Mouse (Mus musculus): ENCODE results near the gene Rdh16f1. TPM values are rescaled to one million over a fixed set of nuclear protein-coding genes. Genes with fewer than 3 reads are reported as not detected.
"Not testable (repeated sequence)": the region's sequence is repeated elsewhere in the genome, so short reads cannot be mapped to it uniquely, and the experiment has no call there.

Rdh16f1 gene
- polyA plus RNA-seq, 1 experiment from 2014 or later: not detected

DNA sequence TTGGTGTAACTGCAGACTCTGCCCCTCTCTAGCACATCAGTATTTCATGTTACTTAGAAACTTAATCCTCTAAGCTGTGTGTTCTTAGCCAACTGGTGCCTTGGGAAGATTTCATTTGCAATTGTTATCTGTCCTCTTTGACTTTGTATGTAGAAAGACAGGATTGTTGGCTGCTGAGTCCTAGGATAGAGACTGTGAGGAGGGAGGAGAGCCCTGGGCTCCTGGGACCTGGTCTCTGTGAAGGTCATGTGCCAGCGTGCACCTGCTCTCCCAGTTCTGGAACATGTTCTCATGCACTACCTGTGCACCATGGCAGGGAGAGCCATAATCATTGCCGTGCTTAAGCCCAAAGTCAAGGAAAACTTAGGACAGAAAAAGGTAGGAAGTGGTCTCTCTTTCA, 42.0 kb downstream of the Rdh16f1 start:
- ATAC-seq: no peak
- no peak overlapping the region for H3K9ac ChIP-seq (ENCODE audit: low read depth, low read length)
- H3K27ac ChIP-seq (ENCODE audit: low read depth, low read length): no peak overlapping the region
- H3K4me1 ChIP-seq (ENCODE audit: control insufficient read depth, insufficient read depth, low read depth, low read length): no peaks in the 10 kb centered on the region
- H3K27me3 ChIP-seq (replicated peaks; ENCODE audit: control insufficient read depth, insufficient read depth, low read length): no peaks in the 10 kb centered on the region
- peaks cover 2% of the 10 kb centered on the region for H3K9me3 ChIP-seq (ENCODE audit: control insufficient read depth, low read length)
- H3K4me3 ChIP-seq (ENCODE audit: low read length): no peak overlapping the region
- no peaks in the 10 kb centered on the region for H3K36me3 ChIP-seq (ENCODE audit: control insufficient read depth, insufficient read depth, low read length)
- WGBS: 88% methylated on average over 2 of the region's 2 CpGs
- no peak overlapping the region for H3K4me2 ChIP-seq (ENCODE audit: low read length)

DNA sequence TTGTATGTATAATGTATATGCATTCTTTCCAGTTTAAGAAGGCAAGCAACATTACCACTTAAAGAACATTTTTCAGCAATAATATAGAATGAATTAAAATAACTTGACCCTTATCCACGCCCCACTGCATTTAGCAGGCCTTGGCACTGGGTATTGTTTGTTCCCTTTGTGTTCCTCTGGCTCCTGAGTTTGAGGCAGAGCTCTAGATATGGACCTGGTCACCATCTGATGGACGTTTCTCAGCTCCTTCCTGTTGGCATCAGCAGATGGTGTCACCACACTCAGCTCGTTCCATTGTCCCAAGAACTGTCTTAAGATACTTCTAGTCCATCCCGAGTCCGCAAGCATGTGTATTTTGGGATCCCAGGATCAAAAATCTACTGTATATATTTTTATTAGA, 42.6 kb downstream of the Rdh16f1 start:
- Histone ChIP-seq H3K27me3 (replicated peaks; ENCODE audit: control insufficient read depth, insufficient read depth, low read length) (no peaks in the 10 kb centered on the region), H3K4me2 (ENCODE audit: low read length) (no peak overlapping the region), H3K36me3 (ENCODE audit: control insufficient read depth, insufficient read depth, low read length) (no peaks in the 10 kb centered on the region), H3K9ac (ENCODE audit: low read depth, low read length) (no peak overlapping the region), H3K4me1 (ENCODE audit: control insufficient read depth, insufficient read depth, low read depth, low read length) (no peaks in the 10 kb centered on the region), H3K4me3 (ENCODE audit: low read length) (no peak overlapping the region), H3K9me3 (ENCODE audit: control insufficient read depth, low read length) (no peaks in the 10 kb centered on the region), H3K27ac (ENCODE audit: low read depth, low read length) (no peak overlapping the region)
- ATAC-seq: no peak
- 82% methylated on average over 5 of the region's 5 CpGs for WGBS

DNA sequence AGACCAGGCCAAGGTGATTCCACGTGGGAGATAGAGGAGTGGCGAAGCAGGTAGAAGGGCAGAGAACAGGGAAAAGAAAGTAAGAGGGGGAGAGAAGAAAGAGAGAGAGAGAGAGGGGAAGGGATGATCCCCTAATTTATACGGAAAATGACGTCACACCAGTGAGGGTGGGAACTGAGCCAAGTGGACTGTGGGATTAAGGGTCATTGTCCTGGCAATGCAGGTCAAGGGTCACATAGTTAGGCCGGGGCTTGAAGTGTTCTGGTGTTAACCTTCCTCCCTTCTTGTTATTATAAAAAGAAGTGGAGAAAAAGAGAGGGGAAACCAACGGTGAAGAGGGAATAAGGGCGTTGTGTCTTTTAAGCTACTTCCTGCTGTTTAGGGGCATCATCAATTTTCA, 44.8 kb downstream of the Rdh16f1 start:
- Histone ChIP-seq H3K27me3 (replicated peaks; ENCODE audit: control insufficient read depth, insufficient read depth, low read length) (no peaks in the 10 kb centered on the region), H3K36me3 (ENCODE audit: control insufficient read depth, insufficient read depth, low read length) (no peaks in the 10 kb centered on the region), H3K4me1 (ENCODE audit: control insufficient read depth, insufficient read depth, low read depth, low read length) (no peaks in the 10 kb centered on the region), H3K9ac (ENCODE audit: low read depth, low read length) (no peak overlapping the region), H3K4me2 (ENCODE audit: low read length) (no peak overlapping the region), H3K4me3 (ENCODE audit: low read length) (no peak overlapping the region), H3K27ac (ENCODE audit: low read depth, low read length) (no peak overlapping the region), H3K9me3 (ENCODE audit: control insufficient read depth, low read length) (no peaks in the 10 kb centered on the region)
- WGBS: 58% methylated on average over 7 of the region's 7 CpGs
- no peak for ATAC-seq

DNA sequence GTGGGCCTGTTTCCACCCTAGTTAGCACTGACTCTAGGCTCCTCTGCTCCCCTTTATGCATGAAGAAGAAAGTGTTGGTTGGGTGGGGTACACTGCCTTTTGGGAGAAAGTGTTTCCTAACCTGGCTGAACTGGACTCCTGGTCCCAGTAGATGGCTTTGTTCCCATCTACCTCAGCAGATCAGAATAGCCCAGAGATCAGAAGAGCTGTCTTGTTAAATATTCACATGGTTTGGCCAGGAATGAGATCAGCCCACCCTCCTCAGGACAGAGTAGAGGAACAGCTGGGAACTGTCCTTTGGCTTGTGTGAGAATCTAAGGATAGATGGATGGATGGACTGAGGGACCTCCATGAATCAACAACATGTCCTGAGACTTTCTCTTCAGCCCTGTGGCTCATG, 56.3 kb downstream of the Rdh16f1 start:
- Histone ChIP-seq H3K36me3 (ENCODE audit: control insufficient read depth, insufficient read depth, low read length) (no peaks in the 10 kb centered on the region), H3K4me3 (ENCODE audit: low read length) (no peak overlapping the region), H3K4me2 (ENCODE audit: low read length) (no peak overlapping the region), H3K27ac (ENCODE audit: low read depth, low read length) (no peak overlapping the region), H3K4me1 (ENCODE audit: control insufficient read depth, insufficient read depth, low read depth, low read length) (no peaks in the 10 kb centered on the region), H3K27me3 (replicated peaks; ENCODE audit: control insufficient read depth, insufficient read depth, low read length) (no peaks in the 10 kb centered on the region), H3K9ac (ENCODE audit: low read depth, low read length) (no peak overlapping the region), H3K9me3 (ENCODE audit: control insufficient read depth, low read length) (peaks cover 4% of the 10 kb centered on the region)
- no peak for ATAC-seq

DNA sequence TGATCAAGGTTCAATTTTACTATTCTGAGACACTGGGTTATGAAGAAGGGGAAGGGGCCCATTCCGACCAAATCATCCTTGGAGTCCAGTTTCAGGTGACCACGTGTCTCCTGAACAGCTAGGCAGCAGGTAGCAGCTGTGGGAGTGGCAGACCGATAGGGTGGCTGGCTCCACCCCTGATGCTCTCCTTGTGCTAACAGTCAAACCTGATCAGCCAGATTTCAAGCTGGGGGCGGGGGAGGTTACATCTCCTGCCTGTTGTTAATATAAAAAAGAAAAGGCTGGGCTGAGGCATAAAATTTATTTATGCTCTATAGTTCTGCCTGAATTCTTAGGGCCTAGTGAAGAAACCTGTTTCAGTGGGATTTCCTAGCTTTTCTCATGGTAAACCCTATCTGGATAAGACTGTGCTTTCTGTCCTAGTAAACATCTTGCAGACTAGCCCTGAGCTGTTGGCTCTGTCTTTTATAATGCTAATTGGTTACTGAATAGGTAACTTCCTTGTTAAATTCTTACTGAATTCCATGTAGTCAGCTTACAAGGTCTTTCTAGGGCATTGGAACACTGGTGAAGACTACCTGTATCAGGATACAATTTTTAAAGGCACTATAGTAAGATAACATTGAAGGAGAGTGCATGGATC, 57.8 kb downstream of the Rdh16f1 start:
- not testable (repeated sequence) for H3K27ac ChIP-seq (ENCODE audit: low read depth, low read length); H3K4me2 ChIP-seq (ENCODE audit: low read length); H3K27me3 ChIP-seq (replicated peaks; ENCODE audit: control insufficient read depth, insufficient read depth, low read length); H3K4me3 ChIP-seq (ENCODE audit: low read length); H3K36me3 ChIP-seq (ENCODE audit: control insufficient read depth, insufficient read depth, low read length); H3K4me1 ChIP-seq (ENCODE audit: control insufficient read depth, insufficient read depth, low read depth, low read length); H3K9me3 ChIP-seq (ENCODE audit: control insufficient read depth, low read length); H3K9ac ChIP-seq (ENCODE audit: low read depth, low read length); ATAC-seq
- WGBS: 74% methylated on average over 4 of the region's 4 CpGs

DNA sequence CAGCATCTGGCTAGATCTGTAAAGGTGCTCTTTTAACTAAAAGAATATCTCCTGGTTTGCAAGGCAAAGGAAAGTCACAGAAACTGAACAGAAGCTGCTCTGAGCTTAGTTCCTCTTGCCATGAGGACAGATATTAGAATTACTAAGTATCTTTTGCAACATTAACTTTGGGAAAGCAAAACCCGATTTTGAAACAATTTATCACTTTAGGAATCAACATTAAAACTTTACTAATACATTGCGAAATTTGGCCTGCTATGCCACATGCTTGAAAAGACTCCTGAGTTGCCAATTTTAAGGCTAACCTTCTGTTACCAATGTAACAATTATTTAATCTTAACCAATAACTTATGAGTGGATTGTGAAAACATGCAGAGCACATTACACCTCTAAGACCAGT, 62.2 kb downstream of the Rdh16f1 start:
- H3K36me3 ChIP-seq (ENCODE audit: control insufficient read depth, insufficient read depth, low read length); H3K27me3 ChIP-seq (replicated peaks; ENCODE audit: control insufficient read depth, insufficient read depth, low read length); H3K4me1 ChIP-seq (ENCODE audit: control insufficient read depth, insufficient read depth, low read depth, low read length); ATAC-seq; H3K4me3 ChIP-seq (ENCODE audit: low read length); H3K9ac ChIP-seq (ENCODE audit: low read depth, low read length); H3K27ac ChIP-seq (ENCODE audit: low read depth, low read length); H3K9me3 ChIP-seq (ENCODE audit: control insufficient read depth, low read length); H3K4me2 ChIP-seq (ENCODE audit: low read length): not testable (repeated sequence)
- 89% methylated on average over 2 of the region's 2 CpGs for WGBS

DNA sequence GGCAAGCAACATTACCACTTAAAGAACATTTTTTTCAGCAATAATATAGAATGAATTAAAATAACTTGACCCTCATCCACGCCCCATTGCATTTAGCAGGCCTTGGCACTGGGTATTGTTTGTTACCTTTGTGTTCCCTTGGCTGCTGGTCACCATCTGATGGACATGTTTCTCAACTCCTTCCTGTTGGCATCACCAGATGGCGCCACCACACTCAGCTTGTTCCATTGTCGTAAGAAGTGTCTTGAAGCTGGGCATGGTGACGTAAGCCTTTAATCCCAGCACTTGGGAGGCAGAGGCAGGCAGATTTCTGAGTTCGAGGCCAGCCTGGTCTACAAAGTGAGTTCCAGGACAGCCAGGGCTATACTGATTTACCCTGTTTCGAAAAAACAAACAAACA, 65.8 kb downstream of the Rdh16f1 start:
- no peaks in the 10 kb centered on the region for H3K4me1 ChIP-seq (ENCODE audit: control insufficient read depth, insufficient read depth, low read depth, low read length)
- no peak for ATAC-seq
- H3K36me3 ChIP-seq (ENCODE audit: control insufficient read depth, insufficient read depth, low read length): no peaks in the 10 kb centered on the region
- no peak overlapping the region for H3K9ac ChIP-seq (ENCODE audit: low read depth, low read length)
- no peak overlapping the region for H3K27ac ChIP-seq (ENCODE audit: low read depth, low read length)
- H3K27me3 ChIP-seq (replicated peaks; ENCODE audit: control insufficient read depth, insufficient read depth, low read length): no peaks in the 10 kb centered on the region
- WGBS: 83% methylated on average over 6 of the region's 6 CpGs
- H3K4me3 ChIP-seq (ENCODE audit: low read length): no peak overlapping the region
- H3K4me2 ChIP-seq (ENCODE audit: low read length): no peak overlapping the region
- H3K9me3 ChIP-seq (ENCODE audit: control insufficient read depth, low read length): peaks cover 3% of the 10 kb centered on the region

DNA sequence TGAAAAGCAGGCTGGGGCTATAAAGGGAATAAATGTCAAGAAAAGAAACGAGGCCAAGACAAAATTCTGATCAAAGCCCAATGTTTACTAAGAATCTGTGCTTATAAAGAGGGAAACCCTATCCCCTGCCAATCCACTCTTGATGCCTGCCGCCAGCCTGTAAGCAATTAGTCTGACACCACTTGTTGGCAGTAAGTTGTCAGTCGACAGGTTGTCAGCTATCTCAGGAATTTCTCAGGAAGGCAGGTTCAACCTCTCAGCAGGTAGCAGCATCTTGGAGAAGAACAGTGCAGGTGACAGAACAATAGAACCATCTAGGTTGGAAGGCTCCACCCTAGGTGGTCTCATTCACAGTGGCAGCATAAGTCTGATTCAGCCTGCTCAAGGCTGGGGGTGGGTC, 69.5 kb downstream of the Rdh16f1 start:
- H3K27me3 ChIP-seq (replicated peaks; ENCODE audit: control insufficient read depth, insufficient read depth, low read length): no peaks in the 10 kb centered on the region
- no peak overlapping the region for H3K4me2 ChIP-seq (ENCODE audit: low read length)
- ATAC-seq: no peak
- no peaks in the 10 kb centered on the region for H3K4me1 ChIP-seq (ENCODE audit: control insufficient read depth, insufficient read depth, low read depth, low read length)
- 80% methylated on average over 3 of the region's 3 CpGs for WGBS
- no peak overlapping the region for H3K4me3 ChIP-seq (ENCODE audit: low read length)
- H3K9ac ChIP-seq (ENCODE audit: low read depth, low read length): no peak overlapping the region
- no peak overlapping the region for H3K27ac ChIP-seq (ENCODE audit: low read depth, low read length)
- H3K36me3 ChIP-seq (ENCODE audit: control insufficient read depth, insufficient read depth, low read length): no peaks in the 10 kb centered on the region
- no peaks in the 10 kb centered on the region for H3K9me3 ChIP-seq (ENCODE audit: control insufficient read depth, low read length)

DNA sequence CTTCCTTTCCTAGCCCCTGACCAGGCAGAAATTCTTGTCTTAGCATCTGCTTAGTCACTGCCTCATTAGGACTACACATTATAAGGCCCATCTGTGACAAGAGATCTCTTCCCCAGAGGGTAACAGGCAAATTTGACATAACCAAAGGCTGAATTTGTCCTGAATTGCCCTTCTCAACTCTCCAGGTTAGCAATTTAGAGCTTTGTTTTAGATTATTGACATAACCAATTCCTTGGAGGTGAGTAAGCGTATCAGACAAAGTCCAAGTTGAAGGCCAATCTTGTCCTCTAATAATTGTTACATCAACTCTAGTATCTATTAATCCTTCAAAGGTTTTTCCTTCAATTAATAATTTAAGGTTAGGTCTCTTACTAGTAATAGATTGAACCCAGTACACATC, 74.6 kb downstream of the Rdh16f1 start:
- not testable (repeated sequence) for H3K27me3 ChIP-seq (replicated peaks; ENCODE audit: control insufficient read depth, insufficient read depth, low read length); ATAC-seq

DNA sequence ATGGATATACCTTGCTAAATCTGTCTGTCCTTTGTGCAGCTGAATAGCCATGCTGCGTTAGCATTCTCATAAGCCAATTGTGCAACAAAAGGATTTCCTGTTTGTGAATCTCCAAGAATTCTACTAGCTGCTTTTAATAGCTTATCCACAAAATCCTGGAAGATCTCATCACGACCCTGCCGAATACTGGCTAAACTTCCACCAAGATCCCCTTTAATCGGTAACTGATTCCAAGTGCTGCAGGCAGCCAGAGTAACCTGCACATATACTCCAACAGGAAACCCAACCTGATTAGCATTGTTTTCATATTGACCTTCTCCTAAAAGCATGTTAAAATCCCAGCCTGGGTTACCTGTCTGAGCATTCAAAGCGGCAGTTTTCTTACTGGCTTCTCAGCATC, 75.7 kb downstream of the Rdh16f1 start:
- 82% methylated on average over 5 of the region's 5 CpGs for WGBS
- no peaks in the 10 kb centered on the region for H3K4me1 ChIP-seq (ENCODE audit: control insufficient read depth, insufficient read depth, low read depth, low read length)
- H3K27ac ChIP-seq (ENCODE audit: low read depth, low read length): no peak overlapping the region
- H3K9me3 ChIP-seq (ENCODE audit: control insufficient read depth, low read length): no peaks in the 10 kb centered on the region
- no peak for ATAC-seq
- no peak overlapping the region for H3K4me2 ChIP-seq (ENCODE audit: low read length)
- no peaks in the 10 kb centered on the region for H3K27me3 ChIP-seq (replicated peaks; ENCODE audit: control insufficient read depth, insufficient read depth, low read length)
- H3K36me3 ChIP-seq (ENCODE audit: control insufficient read depth, insufficient read depth, low read length): no peaks in the 10 kb centered on the region
- H3K4me3 ChIP-seq (ENCODE audit: low read length): no peak overlapping the region
- H3K9ac ChIP-seq (ENCODE audit: low read depth, low read length): no peak overlapping the region

More for the DNA sequence above, 74.6 kb downstream of the Rdh16f1 start:
- H3K27ac ChIP-seq (ENCODE audit: low read depth, low read length); H3K9ac ChIP-seq (ENCODE audit: low read depth, low read length); H3K4me3 ChIP-seq (ENCODE audit: low read length); H3K4me2 ChIP-seq (ENCODE audit: low read length); H3K9me3 ChIP-seq (ENCODE audit: control insufficient read depth, low read length); H3K36me3 ChIP-seq (ENCODE audit: control insufficient read depth, insufficient read depth, low read length); H3K4me1 ChIP-seq (ENCODE audit: control insufficient read depth, insufficient read depth, low read depth, low read length): not testable (repeated sequence)
- WGBS: 94% methylated on average over 1 of the region's 1 CpGs
